Mouse (Mus musculus): ENCODE measurements around the gene Wdr37. TPM values are rescaled to one million over a fixed set of nuclear protein-coding genes. Genes with fewer than 3 reads are reported as not detected.

Wdr37 gene
- total RNA-seq, 2 experiments from 2014 or later = 32.5 to 35.7 TPM

- peak; percentile 43 for DNase-seq
Observed at GRCm38 (mm10) chr13:8839937-8840336, 31.8 kb downstream of the Wdr37 start.

GRCm38 (mm10) chr13:8839111-8839510, 32.6 kb downstream of the Wdr37 start:
- DNase-seq = no peak

GRCm38 (mm10) chr13:8838394-8838793, 33.3 kb downstream of the Wdr37 start:
- no peak for DNase-seq

GRCm38 (mm10) chr13:8834573-8834972, 37.1 kb downstream of the Wdr37 start:
- no peak for DNase-seq

- no peak for DNase-seq
Observed at GRCm38 (mm10) chr13:8831546-8832251, 40.0 kb downstream of the Wdr37 start.

- no peak for DNase-seq
Observed at GRCm38 (mm10) chr13:8830696-8831095, 41.0 kb downstream of the Wdr37 start.

GRCm38 (mm10) chr13:8829784-8830183, 41.9 kb downstream of the Wdr37 start:
- no peak for DNase-seq

- no peak for DNase-seq
Observed at GRCm38 (mm10) chr13:8828946-8829345, 42.8 kb downstream of the Wdr37 start.

- no peak for DNase-seq
Observed at GRCm38 (mm10) chr13:8823546-8823945, 48.2 kb downstream of the Wdr37 start.

- DNase-seq = no peak
Observed at GRCm38 (mm10) chr13:8823120-8823519, 48.6 kb downstream of the Wdr37 start.

GRCm38 (mm10) chr13:8822201-8822600, 49.5 kb downstream of the Wdr37 start:
- no peak for DNase-seq

GRCm38 (mm10) chr13:8805931-8806330, 65.8 kb downstream of the Wdr37 start:
- DNase-seq = no peak

GRCm38 (mm10) chr13:8800576-8800975, 71.1 kb downstream of the Wdr37 start:
- no peak for DNase-seq

- DNase-seq = no peak
Observed at GRCm38 (mm10) chr13:8793217-8793616, 78.5 kb downstream of the Wdr37 start.

- DNase-seq = peak; percentile 46
Observed at GRCm38 (mm10) chr13:8785185-8785584, 86.5 kb downstream of the Wdr37 start.

- DNase-seq = no peak
Observed at GRCm38 (mm10) chr13:8784308-8785061, 87.2 kb downstream of the Wdr37 start.

GRCm38 (mm10) chr13:8783686-8784307, 87.9 kb downstream of the Wdr37 start:
- no peak for DNase-seq

GRCm38 (mm10) chr13:8782636-8783035, 89.1 kb downstream of the Wdr37 start:
- DNase-seq = no peak

- DNase-seq = peak; percentile 56
Observed at GRCm38 (mm10) chr13:8780441-8780840, 91.3 kb downstream of the Wdr37 start.

- no peak for DNase-seq
Observed at GRCm38 (mm10) chr13:8770616-8771015, 101.1 kb downstream of the Wdr37 start.

- no peak for DNase-seq
Observed at GRCm38 (mm10) chr13:8769654-8770227, 102.0 kb downstream of the Wdr37 start.

GRCm38 (mm10) chr13:8760940-8761339, 110.8 kb downstream of the Wdr37 start:
- DNase-seq = no peak
